Mouse (Mus musculus) ES-Bruce4 (cell line): ENCODE data around the gene Tcf15. TPM values are rescaled to one million over a fixed set of nuclear protein-coding genes. Genes with fewer than 3 reads are reported as not detected.

ENCODE experiments used
- H3K27ac ChIP-seq: 2 replicates; pipeline ENCODE4 v1.5.1; 2012; ENCODE audit warnings: low read length, inconsistent platforms; ENCODE audit not compliant: insufficient read depth
- H3K27me3 ChIP-seq: 2 replicates; pipeline ENCODE4 v1.6.1; 2012; ENCODE audit warnings: mild to moderate bottlenecking, low read length, inconsistent platforms; ENCODE audit not compliant: control insufficient read depth, poor library complexity, insufficient read depth, severe bottlenecking
- H3K36me3 ChIP-seq: 2 replicates; pipeline ENCODE4 v1.6.1; 2012; ENCODE audit warnings: inconsistent platforms, mild to moderate bottlenecking, low read length, moderate library complexity; ENCODE audit not compliant: control insufficient read depth, poor library complexity, insufficient read depth, severe bottlenecking
- H3K4me1 ChIP-seq: one replicate; pipeline ENCODE4 v1.8.1; 2011; ENCODE audit warnings: low read length; ENCODE audit not compliant: control insufficient read depth, insufficient read depth
- H3K4me3 ChIP-seq: 2 replicates; pipeline ENCODE4 v1.5.1; 2011; ENCODE audit warnings: low read depth, mild to moderate bottlenecking, low read length
- H3K9ac ChIP-seq: 2 replicates; pipeline ENCODE4 v1.6.1; 2012; ENCODE audit warnings: low read depth, mild to moderate bottlenecking, inconsistent platforms; ENCODE audit not compliant: poor library complexity, severe bottlenecking
- H3K9me3 ChIP-seq: replicated peaks from 2 replicates; pipeline ENCODE4 v1.6.1; 2012; ENCODE audit warnings: mild to moderate bottlenecking, low read length, inconsistent platforms; ENCODE audit not compliant: control insufficient read depth, poor library complexity, insufficient read depth, severe bottlenecking
- CTCF ChIP-seq: IDR thresholded peaks from one replicate; pipeline ENCODE4 v1.8.1; 2011; ENCODE audit warnings: low read depth, low read length
- EP300 ChIP-seq: IDR thresholded peaks from 2 replicates; pipeline ENCODE4 v1.6.1; 2011; ENCODE audit warnings: low read depth, low read length; ENCODE audit not compliant: insufficient read depth
- POLR2A ChIP-seq: IDR thresholded peaks from one replicate; pipeline ENCODE4 v1.8.1; 2011; ENCODE audit warnings: low read length; ENCODE audit not compliant: insufficient read depth
- polyA plus RNA-seq: library from polyadenylated mRNA; stranded (reverse); fragments of >200 nt; gene quantifications from 2 replicates; pipeline ENCODE4 v1.2.4, GENCODE M21; 2011; ENCODE audit warnings: low read depth; ENCODE audit not compliant: missing spikeins, insufficient read depth, insufficient read length

Gene Tcf15
- polyA plus RNA-seq, 1 experiment, result 8.3 TPM

DNA sequence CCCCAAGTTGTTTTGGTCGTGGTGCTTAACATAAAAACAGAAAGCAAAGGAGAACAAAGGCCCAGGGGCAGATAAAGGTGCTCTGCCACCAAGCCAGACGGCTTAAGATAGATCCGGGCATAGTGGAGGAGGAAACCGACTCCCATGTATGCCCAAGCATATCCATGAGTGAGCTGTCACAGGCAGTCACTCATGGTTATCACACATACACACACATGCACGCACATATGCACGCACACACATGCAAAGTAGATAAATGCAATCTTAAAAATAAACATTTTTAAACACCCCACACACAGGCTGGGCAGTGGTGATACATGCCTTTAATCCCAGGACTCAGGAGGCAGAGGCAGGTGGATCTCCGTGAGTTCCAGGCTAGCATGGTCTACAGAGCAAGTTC, 25.7 kb upstream of the Tcf15 start:
- no peaks in the 10 kb centered on the region for H3K36me3 ChIP-seq
- no peak overlapping the region for H3K4me3 ChIP-seq
- H3K9me3 ChIP-seq, result no peaks in the 10 kb centered on the region
- H3K4me1 ChIP-seq, result no peaks in the 10 kb centered on the region
- no peak overlapping the region for H3K9ac ChIP-seq
- H3K27ac ChIP-seq, result no peak overlapping the region
- H3K27me3 ChIP-seq, result no peaks in the 10 kb centered on the region
- no peak for TF ChIP-seq CTCF
- TF ChIP-seq EP300, result no peak
- no peak for TF ChIP-seq POLR2A

DNA sequence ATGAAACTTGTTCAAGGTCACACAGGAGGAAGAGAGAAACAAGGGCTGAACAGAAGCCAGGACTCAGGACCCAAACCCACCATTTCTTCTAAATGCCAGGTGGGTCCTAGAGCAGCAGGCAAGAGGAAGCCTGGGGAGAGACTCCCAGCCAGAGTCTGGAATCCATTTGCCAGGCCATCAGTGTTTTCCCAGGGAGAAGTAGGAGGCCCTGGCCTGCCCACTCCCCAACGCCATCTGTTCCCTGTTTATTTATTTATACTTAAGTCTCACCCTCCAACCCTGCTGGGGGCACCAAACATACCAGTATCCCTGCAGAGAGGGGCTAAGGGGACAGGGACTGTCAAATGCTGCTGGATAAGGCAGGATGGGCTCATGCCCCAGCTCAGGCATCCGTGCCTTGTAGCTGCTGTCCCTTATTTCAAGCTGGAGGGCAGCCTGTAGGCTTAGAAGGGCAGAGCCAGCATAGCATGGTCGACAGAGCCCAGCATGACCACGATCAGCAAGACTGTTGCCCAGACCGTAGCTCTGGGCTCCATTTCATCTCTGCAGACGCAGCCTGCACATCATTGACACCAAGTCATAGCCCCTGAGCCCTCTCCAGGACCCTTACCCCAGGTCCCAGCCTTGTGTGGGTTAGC, 24.0 kb upstream of the Tcf15 start:
- Histone ChIP-seq H3K9ac (no peak overlapping the region), H3K27ac (no peak overlapping the region)
- TF ChIP-seq POLR2A (no peak), EP300 (no peak), CTCF (no peak)

DNA sequence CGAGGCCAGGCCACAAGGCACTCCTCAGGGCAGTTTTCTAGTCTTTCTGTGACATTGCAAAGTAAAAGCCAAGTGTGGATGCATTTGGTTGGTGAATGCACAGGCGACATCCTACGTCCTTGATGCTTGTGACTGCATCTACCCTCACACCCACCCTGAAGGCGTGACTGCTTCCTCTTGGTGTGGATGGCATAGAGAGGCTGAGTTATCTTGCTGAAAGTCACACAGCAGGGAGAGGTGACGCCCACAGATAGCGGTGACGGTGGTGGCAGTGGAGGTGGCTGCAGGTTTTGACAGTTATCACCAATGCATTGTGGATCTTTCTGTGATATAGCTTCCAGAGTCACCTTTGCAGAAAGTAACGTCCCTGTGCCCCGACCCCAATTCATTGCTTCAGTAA, 20.5 kb upstream of the Tcf15 start:
- no peak overlapping the region for H3K9ac ChIP-seq
- H3K36me3 ChIP-seq, result no peaks in the 10 kb centered on the region
- TF ChIP-seq CTCF, result no peak
- no peak for TF ChIP-seq POLR2A
- no peak for TF ChIP-seq EP300
- H3K9me3 ChIP-seq, result no peaks in the 10 kb centered on the region
- no peak overlapping the region for H3K27ac ChIP-seq
- H3K4me3 ChIP-seq, result no peak overlapping the region
- H3K27me3 ChIP-seq, result no peaks in the 10 kb centered on the region
- peaks cover 2% of the 10 kb centered on the region for H3K4me1 ChIP-seq

More for the DNA sequence above, 24.0 kb upstream of the Tcf15 start:
- Histone ChIP-seq H3K4me1 (peaks cover 2% of the 10 kb centered on the region), H3K36me3 (no peaks in the 10 kb centered on the region), H3K27me3 (no peaks in the 10 kb centered on the region), H3K4me3 (no peak overlapping the region), H3K9me3 (no peaks in the 10 kb centered on the region)

DNA sequence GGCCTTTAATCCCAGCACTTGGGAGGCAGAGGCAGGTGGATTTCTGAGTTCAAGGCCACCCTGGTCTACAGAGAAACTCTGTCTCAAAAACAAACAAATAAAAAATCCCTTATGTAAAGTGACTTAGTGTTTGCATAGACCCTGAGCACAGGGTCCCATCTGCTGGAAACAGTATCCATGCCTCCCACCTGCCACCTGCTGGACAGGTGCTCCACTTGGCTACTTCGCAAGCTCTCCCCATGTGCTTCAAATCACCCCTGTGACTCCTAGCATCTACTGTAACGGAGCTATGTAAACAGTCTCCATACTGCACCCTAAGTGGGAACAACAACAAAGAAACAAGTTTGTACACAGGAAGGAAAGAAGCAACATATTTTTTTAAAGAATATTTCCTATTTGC, 14.8 kb upstream of the Tcf15 start:
- no peaks in the 10 kb centered on the region for H3K27me3 ChIP-seq
- H3K36me3 ChIP-seq, result no peaks in the 10 kb centered on the region
- no peaks in the 10 kb centered on the region for H3K9me3 ChIP-seq
- TF ChIP-seq POLR2A (no peak), CTCF (peak; percentile 70), EP300 (0 out of 2 replicates have a peak, but pooled peaks have one; percentile 29)
- peaks cover 4% of the 10 kb centered on the region for H3K4me1 ChIP-seq
- no peak overlapping the region for H3K9ac ChIP-seq
- no peak overlapping the region for H3K4me3 ChIP-seq
- H3K27ac ChIP-seq, result no peak overlapping the region

DNA sequence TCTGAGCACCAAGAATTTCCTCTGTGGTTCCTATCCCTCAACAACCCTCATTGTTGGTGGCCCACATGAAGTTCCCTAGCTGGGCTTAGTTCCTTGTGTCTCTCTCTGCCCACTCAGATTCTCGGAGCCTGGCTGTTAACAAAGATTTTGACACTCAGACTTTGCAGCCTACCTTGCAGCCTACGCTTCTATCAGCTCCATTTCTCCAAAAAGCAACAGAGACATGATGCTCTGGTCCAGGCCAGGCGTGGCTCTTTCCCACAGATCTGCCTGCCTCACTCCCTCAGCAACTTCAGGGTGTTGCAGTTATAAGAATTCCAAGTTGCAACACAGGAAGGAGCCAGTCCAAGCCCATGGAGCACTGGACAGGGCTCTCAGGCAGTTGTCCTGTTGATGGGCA, 13.6 kb upstream of the Tcf15 start:
- Histone ChIP-seq H3K9me3 (no peaks in the 10 kb centered on the region), H3K36me3 (no peaks in the 10 kb centered on the region), H3K9ac (no peak overlapping the region), H3K27me3 (no peaks in the 10 kb centered on the region), H3K4me1 (peaks cover 4% of the 10 kb centered on the region), H3K27ac (no peak overlapping the region), H3K4me3 (no peak overlapping the region)
- no peak for TF ChIP-seq EP300
- no peak for TF ChIP-seq CTCF
- no peak for TF ChIP-seq POLR2A

DNA sequence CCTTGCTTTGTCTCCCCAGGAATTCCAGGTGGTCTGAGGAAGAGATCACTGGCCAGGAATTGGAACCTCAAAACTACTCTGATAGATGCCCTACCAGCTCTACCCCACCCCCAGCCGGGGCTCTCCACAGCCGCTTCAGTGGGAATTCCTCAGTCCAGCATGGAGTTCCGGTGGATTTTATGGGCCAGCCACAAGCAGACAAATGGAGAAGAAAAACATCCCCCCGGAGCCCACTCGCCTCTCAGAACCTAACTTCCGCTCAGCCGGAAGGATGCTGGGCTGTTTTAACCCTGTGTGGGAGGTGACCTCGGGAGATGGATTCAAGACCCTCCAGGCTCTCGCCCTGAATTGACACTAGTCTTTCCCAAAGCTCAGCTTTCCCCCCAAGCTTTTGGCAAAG, 11.3 kb upstream of the Tcf15 start:
- TF ChIP-seq EP300, result no peak
- Histone ChIP-seq H3K4me1 (peaks cover 4% of the 10 kb centered on the region), H3K36me3 (no peaks in the 10 kb centered on the region), H3K27me3 (no peaks in the 10 kb centered on the region), H3K4me3 (no peak overlapping the region), H3K9ac (no peak overlapping the region), H3K9me3 (no peaks in the 10 kb centered on the region), H3K27ac (no peak overlapping the region)
